Mouse (Mus musculus) lung, adult 2 months (tissue): ENCODE data around the gene Cldn8.

Experiments
- CTCF ChIP-seq: fragments of 200-500 bp; IDR thresholded peaks from 2 replicates; pipeline ENCODE4 v1.5.1; 2011; ENCODE audit warnings: mild to moderate bottlenecking, low read length, control low read depth; ENCODE audit not compliant: insufficient read depth
- POLR2A ChIP-seq: fragments of 200-500 bp; IDR thresholded peaks from 2 replicates; pipeline ENCODE4 v1.6.1; 2011; ENCODE audit warnings: low read depth, mild to moderate bottlenecking, control low read depth, low read length, borderline replicate concordance; ENCODE audit errors: extremely low read depth

- TF ChIP-seq CTCF (no peak), POLR2A (no peak)
Observed at GRCm38 (mm10) chr16:88592758-88593157, 29.8 kb upstream of the Cldn8 start.
